Mouse (Mus musculus) spleen, adult 2 months (tissue): ENCODE results near the gene Psap. TPM values are rescaled to one million over a fixed set of nuclear protein-coding genes. Genes with fewer than 3 reads are reported as not detected.
A peak's percentile ranks its signal among the peaks of the same experiment; 100 is the strongest.

Experiments used
- DNase-seq, 2 experiments: peaks; one replicate each; pipeline versions ENCODE4 v3.0.0 to v3.0.0-alpha.2; 2012 to 2021; ENCODE audit warnings: low spot score in 2 of 2, low read depth in 1 of 2
- H3K27ac ChIP-seq: fragments of 200-500 bp; 2 replicates; pipeline ENCODE4 v1.5.1; 2012; ENCODE audit warnings: low read length, inconsistent platforms; ENCODE audit not compliant: insufficient read depth
- H3K27me3 ChIP-seq: fragments of 200-500 bp; 2 replicates; pipeline ENCODE4 v1.6.1; 2012; ENCODE audit warnings: mild to moderate bottlenecking, moderate library complexity, low read length, inconsistent platforms; ENCODE audit not compliant: control insufficient read depth, insufficient read depth
- H3K36me3 ChIP-seq: fragments of 200-500 bp; 2 replicates; pipeline ENCODE4 v1.6.1; 2012; ENCODE audit warnings: mild to moderate bottlenecking, low read length, inconsistent platforms; ENCODE audit not compliant: control insufficient read depth, insufficient read depth
- H3K4me1 ChIP-seq: fragments of 200-500 bp; 2 replicates; pipeline ENCODE4 v1.6.1; 2011; ENCODE audit warnings: inconsistent platforms; ENCODE audit not compliant: control insufficient read depth, insufficient read depth, insufficient read length
- H3K4me3 ChIP-seq: fragments of 200-500 bp; 2 replicates; pipeline ENCODE4 v1.5.1; 2011; ENCODE audit warnings: mild to moderate bottlenecking, inconsistent platforms; ENCODE audit not compliant: insufficient read depth, insufficient read length; ENCODE audit errors: extremely low read depth
- CTCF ChIP-seq: fragments of 200-500 bp; IDR thresholded peaks from 2 replicates; pipeline ENCODE4 v1.5.1; 2011; ENCODE audit warnings: mild to moderate bottlenecking, inconsistent platforms; ENCODE audit not compliant: insufficient read depth, insufficient read length, insufficient replicate concordance; ENCODE audit errors: extremely low read depth
- POLR2A ChIP-seq: fragments of 200-500 bp; IDR thresholded peaks from 2 replicates; pipeline ENCODE4 v1.6.1; 2011; ENCODE audit warnings: low read depth, low read length, inconsistent platforms
- WGBS: fragments of 180-500 bp; shearing (Covaris S2); methylation state at CpG from one replicate; pipeline ENCODE4 v1.1.7; 2018; 5-methylcytosine and 5-hydroxymethylcytosine counted together
- polyA plus RNA-seq: library from polyadenylated mRNA; depleted of rRNA; stranded (reverse); fragments of >200 nt; gene quantifications from 2 replicates; pipeline ENCODE4 v1.2.3, GENCODE M21; 2012

Gene Psap
- polyA plus RNA-seq, 1 experiment: 1,338 TPM

DNA sequence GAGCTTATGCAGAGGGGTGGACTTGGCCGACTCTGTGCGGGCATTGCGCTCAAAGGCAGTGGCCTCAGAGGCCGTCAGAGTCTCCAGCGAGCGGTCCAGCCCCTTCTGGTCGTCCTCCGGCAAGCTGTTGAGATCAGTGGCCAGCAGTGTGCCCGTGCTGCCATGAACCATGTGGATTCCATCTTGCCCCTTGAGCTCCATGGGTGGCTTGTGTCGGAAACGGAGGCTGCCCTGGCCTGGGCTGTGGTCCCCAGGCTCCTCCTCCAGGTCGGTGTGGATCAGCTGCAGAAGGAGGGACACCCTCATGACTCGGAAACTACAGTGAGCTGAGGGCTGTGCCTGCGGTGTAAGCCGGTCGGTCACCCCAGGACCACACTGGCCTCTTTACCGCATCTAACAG is 26.0 kb downstream of the Psap start:
- no peak for DNase-seq
- WGBS: 94% methylated on average over 17 of the region's 17 CpGs
- Histone ChIP-seq H3K4me1 (no peaks in the 10 kb centered on the region), H3K27ac (no peak overlapping the region), H3K4me3 (no peak overlapping the region), H3K36me3 (peaks cover 42% of the 10 kb centered on the region), H3K27me3 (no peaks in the 10 kb centered on the region)
- TF ChIP-seq POLR2A (no peak), CTCF (no peak)

DNA sequence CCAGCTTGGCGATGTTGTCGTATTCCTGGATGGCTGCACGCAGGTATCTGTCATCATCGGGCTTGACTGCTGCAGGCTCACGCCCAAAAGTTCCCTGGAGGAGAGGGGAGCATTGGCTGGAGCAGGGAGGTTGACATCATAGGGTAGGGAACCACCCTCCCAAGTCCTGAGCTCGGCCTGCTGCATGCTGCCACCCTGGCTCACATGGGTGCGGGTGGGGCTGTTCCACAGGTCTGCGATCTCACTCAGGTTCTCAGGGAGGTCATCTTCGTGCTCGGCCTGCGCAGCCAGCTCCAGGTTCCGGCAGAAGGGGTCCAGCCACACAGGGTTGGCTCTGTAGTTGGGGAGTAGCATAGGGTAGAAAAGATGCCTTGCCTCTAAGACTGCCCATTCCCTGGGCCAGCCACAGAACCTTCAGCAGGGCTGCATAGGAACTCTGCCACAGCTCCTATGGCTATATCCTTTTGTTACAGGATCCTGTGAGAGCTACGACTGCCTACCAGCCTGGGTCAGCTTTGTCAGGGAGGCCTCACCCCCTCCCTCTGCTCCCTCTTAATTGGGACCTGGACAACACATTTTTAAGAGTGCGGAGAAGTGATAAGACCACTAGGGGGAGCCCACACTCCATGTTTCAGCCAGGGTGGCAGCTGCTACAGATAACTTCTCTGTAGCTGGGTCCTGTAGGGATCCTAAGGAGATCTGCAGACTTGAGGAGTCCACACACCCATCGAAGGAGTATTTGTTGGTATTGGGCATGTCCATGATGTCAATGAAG is 27.6 kb downstream of the Psap start:
- Histone ChIP-seq H3K36me3 (peaks cover 26% of the 10 kb centered on the region), H3K4me1 (no peaks in the 10 kb centered on the region), H3K27ac (no peak overlapping the region), H3K27me3 (no peaks in the 10 kb centered on the region), H3K4me3 (no peak overlapping the region)
- peak; percentile 56 to 64 for DNase-seq
- 68% methylated on average over 15 of the region's 15 CpGs for WGBS
- TF ChIP-seq CTCF: peak; percentile 77; the same call in 1 of the 2 replicates
- no peak for TF ChIP-seq POLR2A

DNA sequence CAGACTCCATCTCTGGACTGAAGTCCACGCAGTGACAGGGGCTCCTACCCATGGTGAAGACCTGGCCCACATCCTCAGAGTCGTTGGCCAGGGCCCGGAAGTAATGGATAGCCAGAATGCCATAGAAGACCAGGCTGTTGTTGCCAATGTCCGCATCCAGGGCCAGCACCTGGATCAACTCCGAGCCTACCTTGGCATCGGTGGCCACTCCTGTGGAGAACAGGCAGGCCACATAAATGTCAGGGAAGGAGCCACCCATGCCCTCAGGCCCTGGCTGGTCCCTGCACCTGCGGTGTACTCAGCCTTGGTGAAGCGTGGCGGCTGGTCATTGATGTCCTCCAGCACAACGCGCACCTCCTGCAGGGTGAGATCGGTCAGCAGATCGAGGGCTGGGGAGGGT is 33.2 kb downstream of the Psap start:
- H3K36me3 ChIP-seq: no peaks in the 10 kb centered on the region
- DNase-seq: no peak

DNA sequence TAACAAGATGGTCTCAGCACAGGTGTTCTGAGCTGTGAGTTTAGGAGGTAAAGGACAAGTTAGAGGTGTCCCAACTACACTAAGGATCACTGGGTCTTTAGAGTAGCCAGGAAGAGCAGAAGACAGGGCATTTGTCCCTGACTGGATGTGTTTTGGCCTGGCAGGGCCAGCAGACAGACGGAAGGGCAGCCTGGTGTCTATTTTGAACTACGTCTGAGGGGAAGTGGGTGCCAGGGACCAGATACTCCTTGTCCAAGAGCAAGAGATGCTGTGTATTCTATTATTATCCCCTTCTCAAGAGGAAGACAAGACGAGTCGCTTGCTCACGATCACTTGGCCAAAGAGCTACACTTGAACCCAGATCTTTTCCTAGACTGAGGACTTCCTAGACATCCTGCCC is 36.2 kb downstream of the Psap start:
- no peaks in the 10 kb centered on the region for H3K36me3 ChIP-seq

More for the DNA sequence above, 33.2 kb downstream of the Psap start:
- 90% methylated on average over 13 of the region's 13 CpGs for WGBS
- H3K27ac ChIP-seq: no peak overlapping the region
- no peaks in the 10 kb centered on the region for H3K4me1 ChIP-seq
- TF ChIP-seq CTCF: no peak
- TF ChIP-seq POLR2A: no peak
- no peaks in the 10 kb centered on the region for H3K27me3 ChIP-seq
- no peak overlapping the region for H3K4me3 ChIP-seq

DNA sequence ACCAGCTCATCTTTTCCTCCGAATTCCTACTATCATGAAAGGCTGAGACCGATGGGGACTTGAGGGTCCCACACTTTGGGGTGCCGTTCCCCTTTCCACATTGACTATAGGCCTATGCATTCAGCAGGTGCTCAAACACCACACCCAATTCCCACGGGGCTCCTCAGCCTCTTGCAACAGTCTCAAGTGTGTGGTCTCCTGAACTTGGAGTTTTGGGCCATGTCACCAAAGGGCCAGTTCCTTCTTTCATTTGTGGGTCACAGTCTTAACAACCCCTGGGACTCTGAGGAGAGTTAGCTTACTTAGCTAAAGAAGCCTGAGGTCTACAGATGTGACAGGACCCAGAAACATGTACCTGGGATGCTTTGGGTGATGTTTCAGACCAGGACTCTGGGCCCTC is 38.7 kb downstream of the Psap start:
- H3K4me3 ChIP-seq: no peak overlapping the region
- H3K27ac ChIP-seq: no peak overlapping the region
- DNase-seq: no peak
- WGBS: 69% methylated on average over 4 of the region's 4 CpGs
- H3K4me1 ChIP-seq: no peaks in the 10 kb centered on the region
- no peaks in the 10 kb centered on the region for H3K27me3 ChIP-seq
- H3K36me3 ChIP-seq: no peaks in the 10 kb centered on the region
- TF ChIP-seq POLR2A (no peak), CTCF (no peak)

More for the DNA sequence above, 36.2 kb downstream of the Psap start:
- no peak overlapping the region for H3K4me3 ChIP-seq
- no peak overlapping the region for H3K27ac ChIP-seq
- no peak for DNase-seq
- TF ChIP-seq CTCF: no peak
- no peak for TF ChIP-seq POLR2A
- 74% methylated on average over 5 of the region's 5 CpGs for WGBS
- no peaks in the 10 kb centered on the region for H3K27me3 ChIP-seq
- H3K4me1 ChIP-seq: no peaks in the 10 kb centered on the region

DNA sequence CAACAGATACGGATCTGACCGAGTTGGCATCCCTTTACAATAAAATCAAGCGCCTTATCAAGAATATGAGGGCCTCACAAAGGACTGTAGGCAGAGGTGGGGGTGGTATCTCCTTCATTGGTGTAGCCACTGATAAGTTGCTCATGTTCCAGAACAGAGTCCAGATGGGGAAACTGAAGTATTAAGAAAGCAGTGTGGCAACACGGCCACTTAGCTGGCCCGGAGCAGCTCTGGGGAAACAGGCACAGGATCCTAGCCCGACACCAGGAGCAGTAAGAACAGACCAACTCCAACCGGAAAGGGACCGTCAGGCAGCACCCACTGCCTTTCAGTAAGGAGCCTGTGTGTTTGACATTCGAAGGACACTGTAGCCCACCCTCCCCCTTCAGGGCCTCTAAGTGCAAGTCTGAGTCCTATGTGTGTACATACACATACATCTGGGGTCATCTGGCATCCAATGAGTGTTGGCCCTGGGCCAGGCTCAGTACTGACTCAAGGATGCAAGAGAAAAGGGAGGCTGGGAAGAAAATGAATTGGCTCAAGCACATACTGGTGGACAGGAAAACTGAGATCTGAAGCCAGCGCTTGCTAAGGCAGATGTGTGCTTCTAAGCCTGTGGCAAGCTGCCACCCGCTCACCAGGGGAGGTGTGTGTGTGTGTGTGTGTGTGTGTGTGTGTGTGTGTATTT is 51.7 kb downstream of the Psap start:
- TF ChIP-seq CTCF: no peak
- TF ChIP-seq POLR2A: no peak
- Histone ChIP-seq H3K4me3 (no peak overlapping the region), H3K27ac (no peak overlapping the region), H3K36me3 (no peaks in the 10 kb centered on the region), H3K27me3 (no peaks in the 10 kb centered on the region), H3K4me1 (no peaks in the 10 kb centered on the region)
- WGBS: 83% methylated on average over 11 of the region's 11 CpGs
- DNase-seq: no peak

DNA sequence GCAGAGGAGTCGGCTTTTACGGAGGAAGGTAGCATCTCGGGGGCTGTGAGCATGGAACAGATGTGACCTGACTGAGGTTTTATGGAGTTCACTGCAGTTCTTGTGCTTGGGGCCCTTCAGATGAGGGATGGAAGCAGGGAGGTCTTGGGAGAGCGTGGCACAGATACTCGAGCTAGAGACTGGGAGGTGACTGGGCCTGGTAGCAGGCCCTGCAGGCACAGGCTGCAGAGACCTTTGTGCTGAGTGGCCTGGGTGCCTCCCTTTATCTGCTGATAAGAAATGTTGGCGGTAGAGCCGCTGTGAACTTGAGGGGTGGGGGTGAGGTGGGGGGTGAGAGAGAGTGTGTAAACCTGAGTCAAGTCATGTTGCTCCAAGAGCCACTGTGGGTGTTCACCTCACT is 57.2 kb downstream of the Psap start:
- Histone ChIP-seq H3K4me3 (no peak overlapping the region), H3K27ac (no peak overlapping the region), H3K36me3 (no peaks in the 10 kb centered on the region), H3K27me3 (no peaks in the 10 kb centered on the region), H3K4me1 (no peaks in the 10 kb centered on the region; the same call in 1 of the 2 replicates)
- TF ChIP-seq POLR2A (no peak), CTCF (no peak)
- 88% methylated on average over 7 of the region's 7 CpGs for WGBS
- DNase-seq: no peak
